Mouse (Mus musculus) hindbrain, embryonic 15.5 days (tissue): Measurements from ENCODE around the gene Polr3e. TPM values are rescaled to one million over a fixed set of nuclear protein-coding genes. Genes with fewer than 3 reads are reported as not detected.
A peak's percentile ranks its signal among the peaks of the same experiment; 100 is the strongest.
"Not testable (repeated sequence)": the region's sequence is repeated elsewhere in the genome, so short reads cannot be mapped to it uniquely, and the experiment has no call there.

Source experiments
- ATAC-seq: fragments of 200-750 bp; cut with Nextera tagmentation; 2 replicates; pipeline ENCODE4 v1.8.0; 2017; ENCODE audit warnings: low read depth, moderate number of reproducible peaks, moderate TSS enrichment; ENCODE audit not compliant: low FRiP score
- H3K27ac ChIP-seq: fragments of 300-500 bp; sonication (generic); replicated peaks from 2 replicates; pipeline ENCODE4 v1.5.1; 2015; ENCODE audit warnings: mild to moderate bottlenecking, inconsistent platforms
- H3K27me3 ChIP-seq: fragments of 300-500 bp; sonication (generic); 2 replicates; pipeline ENCODE4 v1.6.1; 2015; ENCODE audit warnings: control low read depth, inconsistent platforms
- H3K36me3 ChIP-seq: fragments of 300-500 bp; sonication (generic); 2 replicates; pipeline ENCODE4 v1.6.1; 2015; ENCODE audit warnings: control low read depth, inconsistent platforms
- H3K4me1 ChIP-seq: fragments of 300-500 bp; sonication (generic); replicated peaks from 2 replicates; pipeline ENCODE4 v1.6.1; 2015; ENCODE audit warnings: control low read depth, inconsistent platforms
- H3K4me2 ChIP-seq: fragments of 300-500 bp; sonication (generic); 2 replicates; pipeline ENCODE4 v1.6.1; 2015; ENCODE audit warnings: moderate library complexity, mild to moderate bottlenecking, inconsistent platforms
- H3K4me3 ChIP-seq: fragments of 300-500 bp; sonication (generic); 2 replicates; pipeline ENCODE4 v1.5.1; 2015; ENCODE audit warnings: mild to moderate bottlenecking, inconsistent platforms
- H3K9ac ChIP-seq: fragments of 300-500 bp; sonication (generic); 2 replicates; pipeline ENCODE4 v1.6.1; 2015; ENCODE audit warnings: inconsistent platforms
- H3K9me3 ChIP-seq: fragments of 300-500 bp; sonication (generic); 2 replicates; pipeline ENCODE4 v1.6.1; 2016; ENCODE audit warnings: control low read depth, inconsistent platforms
- WGBS: fragments of 180-500 bp; shearing (Covaris S2); methylation state at CpG from one replicate; pipeline ENCODE4 v1.1.7; 2015; 5-methylcytosine and 5-hydroxymethylcytosine counted together
- polyA plus RNA-seq: library from polyadenylated mRNA; unstranded; fragments of >200 nt; fragmentation: Nextera tagmentation; extraction: Ambion mirVana; gene quantifications from 2 replicates; pipeline ENCODE4 v1.2.1, GENCODE M21; 2015

Polr3e gene
- polyA plus RNA-seq, 1 experiment from 2014 or later: 25.6 TPM

DNA sequence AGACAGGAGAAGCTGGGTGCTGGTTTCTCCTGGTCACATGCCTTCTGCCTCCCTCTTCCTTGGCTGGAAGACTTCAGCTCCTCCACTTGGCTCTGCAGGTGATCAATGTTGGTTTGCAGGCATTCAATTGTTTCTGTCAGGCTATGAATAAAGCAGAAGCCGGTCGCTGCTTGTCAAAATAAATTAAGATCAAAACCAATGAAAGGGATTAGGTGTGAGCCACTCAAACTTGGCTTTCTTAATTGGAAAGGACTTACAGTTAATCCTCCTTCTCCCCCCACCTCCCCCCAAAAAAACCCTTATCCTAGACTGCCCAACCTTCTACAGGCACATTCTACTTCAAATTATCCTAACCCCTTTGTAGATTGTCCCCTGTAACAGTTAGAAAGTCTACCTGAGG, 42.6 kb downstream of the Polr3e start:
- H3K9ac ChIP-seq: no peak overlapping the region
- peaks cover 41% of the 10 kb centered on the region for H3K36me3 ChIP-seq
- no peak overlapping the region for H3K4me3 ChIP-seq
- 77% methylated on average over 2 of the region's 2 CpGs for WGBS
- H3K4me1 ChIP-seq: no peaks in the 10 kb centered on the region
- no peak for ATAC-seq
- no peak overlapping the region for H3K4me2 ChIP-seq
- H3K27ac ChIP-seq: no peak overlapping the region
- H3K9me3 ChIP-seq: no peaks in the 10 kb centered on the region
- no peaks in the 10 kb centered on the region for H3K27me3 ChIP-seq

DNA sequence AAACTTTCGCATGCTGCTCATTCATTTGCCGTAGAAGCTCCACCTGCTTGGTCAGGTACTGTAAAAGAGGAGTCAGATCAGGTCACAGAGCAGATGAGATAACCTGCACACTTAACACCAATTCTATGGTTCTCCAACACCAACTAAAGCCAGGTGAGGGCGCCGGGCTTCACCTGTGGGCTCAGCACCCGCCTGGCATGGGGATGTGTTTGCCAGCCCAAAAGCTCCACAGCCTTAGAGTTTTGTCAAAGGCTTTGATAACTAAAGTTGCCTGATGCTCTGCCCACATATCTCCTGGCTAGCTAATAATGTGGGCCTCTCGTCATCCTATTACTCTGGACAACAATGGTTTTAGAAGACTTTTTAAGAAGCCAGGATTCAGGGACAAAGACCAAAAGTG, 43.1 kb downstream of the Polr3e start:
- H3K4me2 ChIP-seq: no peak overlapping the region
- no peak overlapping the region for H3K27ac ChIP-seq
- no peaks in the 10 kb centered on the region for H3K4me1 ChIP-seq
- H3K9ac ChIP-seq: no peak overlapping the region
- WGBS: 92% methylated on average over 6 of the region's 6 CpGs
- H3K27me3 ChIP-seq: no peaks in the 10 kb centered on the region
- no peak for ATAC-seq
- peaks cover 41% of the 10 kb centered on the region for H3K36me3 ChIP-seq
- no peak overlapping the region for H3K4me3 ChIP-seq
- H3K9me3 ChIP-seq: no peaks in the 10 kb centered on the region

DNA sequence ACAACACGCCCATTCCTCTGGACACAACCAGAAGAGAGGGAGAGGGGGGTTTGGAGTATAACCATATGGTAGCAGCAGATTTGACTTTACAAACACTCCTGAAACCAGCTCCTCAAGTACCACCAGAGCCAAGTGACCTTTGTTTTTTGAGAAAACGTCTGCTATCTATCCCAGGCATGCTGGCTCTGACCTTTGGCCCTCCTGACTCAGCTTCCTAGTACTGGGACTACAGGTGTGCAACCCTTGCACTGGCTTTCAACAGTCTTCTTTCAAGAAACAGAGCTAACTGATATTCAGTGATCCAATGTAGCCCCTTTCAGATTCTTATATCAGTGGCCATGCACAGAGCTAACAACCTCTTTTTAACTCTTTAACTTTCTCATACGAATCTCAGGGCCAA, 44.3 kb downstream of the Polr3e start:
- Histone ChIP-seq H3K4me2 (no peak overlapping the region), H3K4me1 (no peaks in the 10 kb centered on the region), H3K9ac (no peak overlapping the region), H3K4me3 (no peak overlapping the region), H3K36me3 (peaks cover 31% of the 10 kb centered on the region), H3K9me3 (no peaks in the 10 kb centered on the region), H3K27me3 (no peaks in the 10 kb centered on the region), H3K27ac (no peak overlapping the region)
- 73% methylated on average over 3 of the region's 3 CpGs for WGBS
- ATAC-seq: no peak

DNA sequence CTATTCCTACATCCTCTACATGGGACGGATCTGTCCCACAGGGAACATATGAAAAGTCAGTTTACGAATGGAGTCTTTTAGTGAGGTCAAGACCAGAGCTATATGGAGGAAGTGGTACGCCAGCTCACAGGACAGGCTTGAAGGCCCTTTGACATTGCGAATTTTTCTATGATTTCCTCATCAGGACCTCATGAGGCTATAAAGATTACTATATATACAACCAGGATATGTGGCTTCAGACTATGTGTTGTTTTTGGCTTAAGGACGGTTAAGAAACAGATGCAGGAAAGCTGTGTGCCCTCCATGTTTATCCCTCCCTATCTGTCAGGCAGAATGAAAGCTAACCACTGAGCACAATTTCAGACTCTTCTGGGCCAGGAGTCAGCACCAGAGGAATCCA, 45.6 kb downstream of the Polr3e start:
- peaks cover 27% of the 10 kb centered on the region for H3K36me3 ChIP-seq
- no peaks in the 10 kb centered on the region for H3K27me3 ChIP-seq
- no peak overlapping the region for H3K4me3 ChIP-seq
- no peaks in the 10 kb centered on the region for H3K9me3 ChIP-seq
- WGBS: 88% methylated on average over 5 of the region's 5 CpGs
- no peak overlapping the region for H3K9ac ChIP-seq
- no peak overlapping the region for H3K27ac ChIP-seq
- H3K4me2 ChIP-seq: no peak overlapping the region
- no peaks in the 10 kb centered on the region for H3K4me1 ChIP-seq
- ATAC-seq: no peak

DNA sequence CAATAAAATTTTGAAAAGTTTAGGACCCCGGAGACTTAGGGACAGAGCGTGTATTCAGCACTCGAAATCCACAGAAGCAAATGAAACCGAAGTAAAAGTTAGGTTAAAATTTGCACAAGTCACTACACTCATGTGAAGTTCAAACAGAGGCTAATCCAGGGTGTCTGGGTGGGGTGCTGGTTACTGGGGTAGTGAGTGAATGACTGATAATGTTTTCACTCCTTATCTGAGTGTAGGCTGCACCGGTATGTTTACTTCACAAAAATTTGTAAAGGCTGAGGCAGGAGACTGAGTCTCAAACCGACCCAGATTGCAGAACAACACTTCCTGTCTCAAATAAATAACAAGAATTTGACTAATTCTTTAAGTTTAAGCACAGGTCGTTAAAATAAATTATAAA, 51.7 kb downstream of the Polr3e start:
- no peak overlapping the region for H3K4me2 ChIP-seq
- H3K27ac ChIP-seq: no peak overlapping the region
- ATAC-seq: no peak
- H3K4me3 ChIP-seq: no peak overlapping the region
- peaks cover 3% of the 10 kb centered on the region; the same call in 1 of the 2 replicates for H3K4me1 ChIP-seq
- H3K36me3 ChIP-seq: peaks cover 18% of the 10 kb centered on the region
- no peaks in the 10 kb centered on the region for H3K9me3 ChIP-seq
- 92% methylated on average over 7 of the region's 7 CpGs for WGBS
- no peak overlapping the region for H3K9ac ChIP-seq
- H3K27me3 ChIP-seq: no peaks in the 10 kb centered on the region

DNA sequence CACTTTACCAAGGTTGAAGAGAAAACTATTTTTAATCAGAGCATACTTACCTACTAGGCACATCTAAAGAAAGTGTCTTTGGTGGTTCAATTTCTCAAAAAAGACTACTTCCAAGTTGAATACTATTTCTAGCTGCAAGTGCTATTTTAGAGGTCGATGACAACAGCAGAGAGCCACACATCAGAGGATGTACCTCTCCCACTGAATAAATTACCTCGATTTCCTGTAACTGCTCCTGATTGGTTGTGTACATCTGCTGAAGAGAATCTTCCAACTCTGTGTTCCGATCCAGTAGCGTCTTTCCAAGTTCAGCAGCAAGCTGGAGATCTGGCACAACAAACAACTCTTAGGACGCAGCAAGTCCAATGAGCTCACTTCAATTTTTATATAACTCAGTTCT, 52.6 kb downstream of the Polr3e start:
- Histone ChIP-seq H3K36me3 (peaks cover 18% of the 10 kb centered on the region), H3K4me2 (no peak overlapping the region), H3K4me3 (no peak overlapping the region), H3K9me3 (no peaks in the 10 kb centered on the region), H3K4me1 (peaks cover 3% of the 10 kb centered on the region; the same call in 1 of the 2 replicates), H3K27me3 (no peaks in the 10 kb centered on the region), H3K27ac (no peak overlapping the region), H3K9ac (no peak overlapping the region)
- WGBS: 90% methylated on average over 5 of the region's 5 CpGs
- no peak for ATAC-seq

DNA sequence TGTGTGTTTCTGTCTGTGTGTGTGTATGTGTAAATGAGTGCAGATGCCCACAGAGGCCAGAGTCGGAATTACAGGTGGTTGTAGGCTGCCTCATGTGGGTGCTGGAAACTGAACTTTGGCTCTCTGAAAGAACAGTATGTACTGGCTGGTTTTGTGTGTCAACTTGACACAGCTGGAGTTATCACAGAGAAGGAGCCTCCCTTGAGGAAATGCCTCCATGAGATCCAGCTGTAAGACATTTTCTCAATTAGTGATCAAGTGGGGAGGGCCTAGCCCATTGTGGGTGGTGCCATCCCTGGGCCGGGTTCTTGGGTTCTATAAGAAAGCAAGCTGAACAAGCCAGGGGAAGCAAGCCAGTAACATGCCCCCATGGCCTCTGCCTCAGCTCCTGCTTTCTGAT, 54.9 kb downstream of the Polr3e start:
- not testable (repeated sequence) for H3K27ac ChIP-seq, H3K27me3 ChIP-seq, H3K9ac ChIP-seq, H3K4me2 ChIP-seq, H3K9me3 ChIP-seq, ATAC-seq, H3K4me3 ChIP-seq
- WGBS: 68% methylated on average over 2 of the region's 2 CpGs
- H3K4me1 ChIP-seq: peaks cover 11% of the 10 kb centered on the region
- H3K36me3 ChIP-seq: peaks cover 13% of the 10 kb centered on the region

DNA sequence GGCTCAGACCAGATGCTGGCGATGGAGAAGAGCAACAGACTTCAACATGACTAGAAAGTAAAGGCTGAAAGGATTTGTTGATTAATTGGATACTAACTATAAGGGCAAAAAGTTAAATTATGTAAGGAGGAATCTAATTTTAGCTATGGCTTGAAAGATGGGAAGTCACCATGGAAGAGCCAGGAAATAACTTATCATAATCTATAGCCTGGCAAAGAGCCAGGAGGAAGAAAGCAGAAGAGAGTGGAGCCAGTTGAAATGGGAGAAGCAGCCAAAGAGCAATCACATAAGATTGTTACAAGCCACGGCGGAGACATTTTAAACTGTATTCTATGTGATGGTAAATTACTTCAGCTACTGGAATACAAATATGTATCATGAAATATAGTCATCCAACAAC, 56.5 kb downstream of the Polr3e start:
- Histone ChIP-seq H3K4me1 (peaks cover 23% of the 10 kb centered on the region), H3K27me3 (no peaks in the 10 kb centered on the region), H3K36me3 (peaks cover under 1% of the 10 kb centered on the region; the same call in 1 of the 2 replicates), H3K9ac (no peak overlapping the region), H3K4me2 (no peak overlapping the region), H3K4me3 (no peak overlapping the region), H3K27ac (no peak overlapping the region), H3K9me3 (no peaks in the 10 kb centered on the region)
- no peak for ATAC-seq
- WGBS: 81% methylated on average over 3 of the region's 3 CpGs

DNA sequence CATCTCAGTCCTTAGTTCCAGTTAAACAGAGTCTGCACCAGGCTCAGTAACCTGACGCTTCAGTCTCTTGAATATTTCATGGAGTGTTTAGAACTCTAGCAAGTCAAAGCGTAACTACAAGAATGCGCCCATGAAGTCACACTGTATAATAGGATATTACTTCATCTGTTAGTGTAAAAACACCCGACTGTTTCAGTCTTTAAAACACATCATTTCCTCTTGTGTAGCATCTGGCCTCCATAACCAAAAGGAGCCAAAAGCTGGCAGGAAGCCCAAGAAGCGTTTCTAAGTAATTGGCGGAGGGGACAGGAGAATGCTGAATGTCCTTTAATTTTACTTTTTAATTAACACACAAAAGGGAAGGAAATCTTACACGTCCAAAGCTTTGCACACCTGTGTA, 59.5 kb downstream of the Polr3e start:
- H3K9me3 ChIP-seq: no peaks in the 10 kb centered on the region
- 39% methylated on average over 7 of the region's 7 CpGs for WGBS
- H3K27me3 ChIP-seq: no peaks in the 10 kb centered on the region
- no peak overlapping the region for H3K9ac ChIP-seq
- no peak for ATAC-seq
- H3K36me3 ChIP-seq: no peaks in the 10 kb centered on the region
- H3K27ac ChIP-seq: no peak overlapping the region
- H3K4me1 ChIP-seq: peaks cover 38% of the 10 kb centered on the region
- H3K4me3 ChIP-seq: no peak overlapping the region
- 0 out of 2 replicates have a peak overlapping the region, but pooled peaks have one; percentile 4 for H3K4me2 ChIP-seq

DNA sequence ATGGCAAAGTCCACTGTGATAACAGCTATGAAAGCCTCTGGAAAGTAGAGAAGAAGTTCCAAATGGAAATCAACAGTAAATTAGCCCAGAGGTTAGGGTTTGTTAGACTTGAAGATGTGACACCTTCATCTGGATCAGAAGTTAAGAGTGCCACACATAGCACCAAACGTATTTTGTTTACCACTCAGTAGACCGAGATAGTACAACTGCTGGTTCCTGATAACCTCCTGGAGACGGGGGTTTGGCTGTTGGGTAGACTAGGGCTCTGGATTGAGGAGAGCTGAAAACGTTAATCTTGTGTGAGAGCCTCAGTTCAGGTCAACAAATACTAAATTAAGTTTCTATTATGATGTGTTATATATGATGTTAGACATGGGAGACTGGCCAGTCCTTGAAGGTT, 62.5 kb downstream of the Polr3e start:
- Histone ChIP-seq H3K4me1 (peaks cover 43% of the 10 kb centered on the region), H3K4me3 (peak overlapping the region; percentile 87; the same call in 1 of the 2 replicates), H3K9ac (no peak overlapping the region), H3K27ac (no peak overlapping the region), H3K9me3 (no peaks in the 10 kb centered on the region), H3K4me2 (peak overlapping the region; percentile 70), H3K36me3 (no peaks in the 10 kb centered on the region), H3K27me3 (no peaks in the 10 kb centered on the region)
- no peak for ATAC-seq
- WGBS: 95% methylated on average over 4 of the region's 4 CpGs

DNA sequence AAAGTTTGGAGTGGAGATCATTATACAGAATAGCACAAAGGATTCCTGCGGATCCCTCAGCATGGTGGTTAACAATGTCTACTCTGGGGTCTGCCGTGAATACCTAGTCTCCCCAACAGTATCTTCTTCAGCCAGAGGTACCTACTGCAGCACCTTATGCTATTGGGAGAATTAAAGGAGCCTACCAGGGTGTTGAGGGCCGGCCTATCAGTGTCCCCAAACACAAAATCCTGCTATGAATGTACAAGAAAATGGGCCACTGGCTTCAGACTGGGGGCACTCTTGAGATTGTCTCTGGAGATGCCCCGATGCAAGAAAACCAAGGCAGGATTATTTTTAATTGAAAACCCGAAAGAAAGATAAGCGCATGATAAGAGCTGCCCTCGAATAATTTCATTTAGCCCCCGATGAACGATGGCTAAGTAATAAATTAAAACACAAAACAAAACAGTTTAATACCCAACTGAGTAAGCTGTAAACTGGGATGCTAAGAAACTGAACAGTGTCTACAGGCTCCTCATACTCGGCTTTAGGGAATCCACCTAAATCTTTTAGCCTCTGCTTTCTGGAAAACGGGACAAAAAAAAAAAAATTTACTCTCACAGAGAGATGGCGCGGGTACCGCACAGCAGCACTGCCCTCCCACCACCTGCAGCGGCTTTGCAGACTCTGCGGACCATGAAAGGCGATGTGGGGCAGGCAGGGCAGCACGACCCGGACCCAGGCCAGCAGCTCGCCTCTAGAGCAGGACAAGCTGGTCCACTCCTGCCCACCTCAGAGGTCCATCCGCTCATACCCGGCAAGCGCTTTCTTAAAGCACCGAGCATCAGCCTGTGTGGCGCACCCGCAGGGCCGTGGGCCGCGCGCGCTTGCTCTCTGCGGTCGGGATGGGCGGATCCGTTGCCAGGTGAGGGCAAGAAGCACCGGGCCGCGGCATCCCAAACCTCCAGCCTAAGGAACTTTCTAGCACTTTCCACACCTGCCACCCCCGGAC, 63.7 kb downstream of the Polr3e start:
- 3% methylated on average over 39 of the region's 39 CpGs for WGBS
- Histone ChIP-seq H3K27ac (peak overlapping the region; percentile 76), H3K36me3 (no peaks in the 10 kb centered on the region), H3K27me3 (no peaks in the 10 kb centered on the region), H3K4me2 (peak overlapping the region; percentile 70), H3K4me3 (peak overlapping the region; percentile 87), H3K9me3 (no peaks in the 10 kb centered on the region), H3K9ac (peak overlapping the region; percentile 69), H3K4me1 (peaks cover 43% of the 10 kb centered on the region)
- peak; percentile 67 for ATAC-seq

DNA sequence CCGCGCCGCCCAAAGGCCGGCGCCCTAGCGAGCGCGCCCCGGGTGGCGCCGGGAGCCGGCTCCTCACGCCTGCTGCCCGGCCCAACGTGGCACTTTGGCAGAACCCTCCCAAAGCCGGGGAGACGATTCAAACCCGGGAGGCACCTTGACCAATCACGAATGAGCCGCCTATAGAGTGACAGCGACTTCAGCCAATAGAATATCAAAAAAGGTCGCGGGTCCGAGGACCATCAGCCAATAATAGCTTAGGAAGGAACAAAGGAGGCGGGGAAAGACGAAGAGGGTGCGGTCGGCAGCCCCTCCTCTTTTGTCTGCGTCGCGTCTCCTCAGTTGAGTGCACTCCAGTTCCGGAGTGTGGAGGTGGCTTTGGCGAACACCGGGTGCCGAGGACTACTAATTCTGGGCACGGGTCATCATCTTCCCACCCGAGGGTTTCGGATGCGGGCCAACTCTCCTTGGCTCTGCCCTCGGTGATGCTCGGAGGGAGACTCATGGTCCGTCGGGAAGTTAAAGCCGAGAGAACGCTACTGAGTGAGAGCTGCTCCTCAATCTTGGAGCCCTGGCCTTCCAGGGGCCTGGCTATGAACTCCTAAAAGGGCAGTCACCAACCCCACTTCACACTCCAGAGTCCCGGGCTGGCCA, 64.8 kb downstream of the Polr3e start, which contains the start of the genes Cdr2 and Mfsd13b:
Gene Cdr2, minus strand, starts transcription at position 113 of the 642 bp plus-strand sequence.
Gene Mfsd13b, plus strand, starts transcription at position 310 of the 642 bp plus-strand sequence.
- WGBS: under 1% methylated on average over 46 of the region's 46 CpGs

More for the DNA sequence above, 64.8 kb downstream of the Polr3e start, which contains the start of the genes Cdr2 and Mfsd13b:
- Histone ChIP-seq H3K4me2 (peak within 1 kb of the TSS; percentile 90), H3K4me3 (peak within 1 kb of the TSS; percentile 87), H3K36me3 (no peaks in the 10 kb centered on the region), H3K4me1 (peaks cover 37% of the 10 kb centered on the region), H3K9me3 (no peaks in the 10 kb centered on the region), H3K9ac (peak within 1 kb of the TSS; percentile 69), H3K27me3 (no peaks in the 10 kb centered on the region), H3K27ac (peak within 1 kb of the TSS; percentile 76)
- ATAC-seq: peak; percentile 98
